Mouse (Mus musculus) brain, embryonic 14.5 days (tissue): Measurements from ENCODE around the gene Actg1.

Experiments used
- CTCF ChIP-seq: fragments of 200-500 bp; IDR thresholded peaks from 2 replicates; pipeline ENCODE4 v1.5.1; 2012; ENCODE audit warnings: inconsistent platforms, mild to moderate bottlenecking, moderate library complexity, borderline replicate concordance; ENCODE audit not compliant: insufficient read depth, insufficient read length; ENCODE audit errors: extremely low read depth
- POLR2A ChIP-seq: fragments of 200-500 bp; IDR thresholded peaks from 2 replicates; pipeline ENCODE4 v1.6.1; 2012; ENCODE audit warnings: mild to moderate bottlenecking, inconsistent platforms, borderline replicate concordance; ENCODE audit not compliant: poor library complexity, insufficient read depth, insufficient read length, severe bottlenecking; ENCODE audit errors: extremely low read depth

GRCm38 (mm10) chr11:120315832-120316689 is 32.3 kb downstream of the Actg1 start:
- no peak for TF ChIP-seq CTCF
- peak; percentile 70; the same call in 1 of the 2 replicates for TF ChIP-seq POLR2A
